Mouse (Mus musculus) R1 (cell line): ENCODE measurements around the gene Csf1.

ENCODE experiments used
- DNase-seq: peaks from one replicate; pipeline ENCODE4 v3.0.0-alpha.2; 2018; ENCODE audit warnings: low read depth, low spot score

Csf1 gene

DNA sequence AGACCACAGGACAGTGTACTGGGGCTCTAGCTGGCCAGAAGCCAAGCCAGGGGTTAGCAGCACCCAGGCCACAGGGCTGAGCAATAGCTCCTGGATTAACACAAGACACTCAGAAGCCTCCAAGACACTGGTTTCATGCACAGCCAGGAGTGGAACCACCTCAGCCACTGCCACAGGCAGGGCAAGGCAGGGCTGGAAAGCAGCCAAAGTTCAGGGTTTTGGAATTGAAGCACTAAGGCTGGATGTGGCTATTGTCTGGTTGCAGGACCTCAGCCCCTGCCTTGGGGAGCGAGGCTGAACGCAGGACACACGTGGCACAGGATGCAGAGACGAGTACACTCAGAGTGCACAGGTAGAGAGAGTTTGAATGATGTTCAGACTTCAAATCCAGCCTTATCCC lies 10.8 kb downstream of the Csf1 start:
- DNase-seq = no peak

DNA sequence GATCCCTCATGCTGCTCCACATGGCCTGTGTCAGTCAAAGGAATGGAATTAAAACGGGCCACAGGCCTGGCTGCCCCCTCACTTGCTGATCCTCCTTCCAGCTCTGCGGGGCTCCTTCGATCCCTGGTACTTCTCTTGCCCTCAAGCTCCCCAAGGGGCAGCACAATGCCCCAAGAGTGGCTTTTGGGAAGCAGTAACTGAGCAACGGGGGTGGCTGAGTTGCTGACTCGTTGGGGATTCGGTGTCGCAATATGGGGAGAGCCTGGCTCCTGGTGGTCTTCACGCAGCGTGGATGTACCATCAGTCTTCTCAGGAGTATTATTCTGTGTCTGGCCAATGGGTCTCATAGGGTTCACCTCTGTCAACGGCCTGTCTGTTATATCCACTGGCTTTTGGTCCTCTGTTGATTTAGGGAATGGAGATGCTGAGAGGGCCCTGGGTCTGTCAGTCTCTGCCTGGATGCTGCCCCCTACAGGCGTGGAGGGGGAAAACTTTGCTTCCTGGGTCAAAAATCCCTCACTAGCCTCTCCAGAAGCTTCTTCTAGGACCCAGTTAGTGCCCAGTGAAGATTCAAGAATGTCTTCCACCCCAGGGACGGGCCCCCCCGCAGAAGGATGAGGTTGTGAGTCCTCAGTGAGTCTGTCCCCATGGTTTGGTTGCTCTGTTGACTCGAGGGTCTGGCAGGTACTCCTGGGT lies 11.9 kb downstream of the Csf1 start:
- peak; percentile 32 for DNase-seq

GRCm38 (mm10) chr3:107746026-107746425 lies 14.2 kb downstream of the Csf1 start:
- DNase-seq = no peak

- no peak for DNase-seq
These were observed 16.6 kb downstream of the Csf1 start for GRCm38 (mm10) chr3:107743650-107744049.

- no peak for DNase-seq
These were observed 17.2 kb downstream of the Csf1 start for GRCm38 (mm10) chr3:107743107-107743506.

- DNase-seq = no peak
These were observed 18.1 kb downstream of the Csf1 start for GRCm38 (mm10) chr3:107742071-107742710.

GRCm38 (mm10) chr3:107741387-107741786 lies 18.9 kb downstream of the Csf1 start:
- DNase-seq = no peak

- peak; percentile 80 for DNase-seq
These were observed 19.6 kb downstream of the Csf1 start for GRCm38 (mm10) chr3:107740578-107741207.

GRCm38 (mm10) chr3:107739966-107740365 lies 20.3 kb downstream of the Csf1 start:
- no peak for DNase-seq

- no peak for DNase-seq
These were observed 20.8 kb downstream of the Csf1 start for GRCm38 (mm10) chr3:107739456-107739855.

DNA sequence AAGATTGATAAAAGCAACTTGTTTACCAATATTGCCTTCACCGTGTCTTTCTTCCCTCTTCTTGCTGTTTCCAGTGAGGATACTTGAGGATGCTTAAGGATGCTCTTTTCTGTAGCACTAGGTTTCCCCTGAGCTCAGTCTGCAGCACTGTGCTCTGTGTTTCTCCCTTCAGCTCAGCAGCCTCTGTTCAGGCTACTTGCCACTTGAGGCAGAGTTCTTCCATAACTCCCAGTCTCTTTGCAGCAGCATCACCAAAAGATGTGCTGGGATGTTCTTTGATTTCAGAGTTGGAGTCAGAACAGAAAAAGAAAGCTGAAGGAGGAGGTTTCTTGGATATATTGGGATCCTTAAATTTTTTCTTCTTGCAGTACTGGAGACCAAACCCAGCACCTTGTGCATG lies 21.6 kb downstream of the Csf1 start:
- DNase-seq = no peak

GRCm38 (mm10) chr3:107737609-107738190 lies 22.6 kb downstream of the Csf1 start:
- no peak for DNase-seq

DNA sequence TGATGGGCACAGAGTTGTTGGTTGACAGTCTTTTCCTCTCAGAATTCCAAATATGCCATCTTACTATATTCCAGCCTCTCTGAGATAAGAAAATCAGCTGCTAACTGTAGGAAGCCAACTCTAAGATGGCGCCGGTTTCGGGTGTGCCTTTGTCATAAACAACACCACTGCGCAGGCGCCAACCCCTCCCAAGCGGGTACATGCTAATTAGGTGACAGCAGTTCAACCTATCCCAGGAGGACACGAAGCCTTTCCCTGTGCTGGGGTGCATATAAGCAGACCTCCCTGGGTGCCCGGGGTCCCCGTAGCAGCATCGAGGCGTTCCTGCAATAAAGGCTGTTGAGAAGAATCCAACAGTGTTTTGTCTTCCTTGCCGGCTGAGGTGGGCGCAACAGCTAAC lies 24.6 kb downstream of the Csf1 start:
- DNase-seq = peak; percentile 62

- no peak for DNase-seq
These were observed 26.9 kb downstream of the Csf1 start for GRCm38 (mm10) chr3:107733329-107733728.

DNA sequence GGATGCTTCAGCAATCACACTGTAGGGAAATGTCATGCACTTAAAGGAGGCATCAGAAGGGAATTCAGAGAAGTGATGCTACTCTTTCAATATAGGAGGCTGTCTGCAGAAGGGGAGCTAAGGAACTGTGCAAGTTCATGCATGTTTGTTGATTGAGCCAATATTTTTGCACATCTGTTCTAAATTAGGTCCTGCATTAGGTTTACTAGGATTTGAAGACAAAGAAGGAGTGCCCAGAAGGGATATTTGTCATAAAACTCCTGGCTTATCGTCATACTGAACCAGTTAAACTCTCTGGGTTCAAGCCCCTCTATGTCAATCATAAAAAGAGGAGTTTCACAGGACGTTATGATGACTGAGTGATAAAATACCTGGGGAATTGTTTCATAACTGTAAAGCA lies 30.0 kb downstream of the Csf1 start:
- no peak for DNase-seq

DNA sequence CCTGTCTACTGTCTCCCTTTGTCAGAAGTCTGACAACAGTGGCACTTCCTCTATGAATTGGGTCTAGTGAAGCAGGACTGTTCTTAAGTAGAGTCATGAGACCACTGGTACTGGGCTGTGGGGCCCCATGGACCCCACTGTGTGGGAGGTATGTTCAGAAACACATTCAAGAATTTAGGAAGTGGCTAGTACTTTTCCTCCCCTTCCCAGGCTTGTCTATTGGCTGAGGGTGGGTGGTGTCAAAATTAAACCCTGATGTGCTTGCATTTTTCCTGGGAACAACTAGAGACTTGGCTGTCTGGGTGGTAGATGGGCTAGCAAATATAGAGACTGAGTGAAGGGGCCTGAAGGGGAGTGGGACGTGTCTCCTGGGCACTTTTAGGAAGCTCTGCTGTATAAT lies 31.8 kb downstream of the Csf1 start:
- no peak for DNase-seq

DNA sequence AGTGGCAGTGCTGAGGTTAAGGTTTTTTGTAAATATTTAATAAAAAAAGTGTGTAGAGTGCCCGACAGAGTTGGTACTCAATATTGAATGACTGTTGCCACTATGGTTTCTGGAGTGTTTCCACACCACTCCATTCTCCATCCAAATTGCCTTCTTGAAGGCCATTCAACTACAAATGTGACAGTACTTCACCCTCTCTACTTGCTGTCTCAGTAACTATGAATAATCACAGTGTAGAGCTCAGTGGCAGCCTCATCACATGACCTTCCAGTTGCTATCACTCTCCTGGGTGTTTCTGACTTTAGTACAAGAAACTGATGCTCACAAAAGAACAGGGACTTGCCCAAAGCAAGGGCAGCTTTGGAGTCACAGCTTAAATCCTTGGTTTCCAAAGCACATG lies 44.3 kb downstream of the Csf1 start:
- no peak for DNase-seq

- DNase-seq = no peak
These were observed 45.9 kb downstream of the Csf1 start for GRCm38 (mm10) chr3:107714276-107714933.

DNA sequence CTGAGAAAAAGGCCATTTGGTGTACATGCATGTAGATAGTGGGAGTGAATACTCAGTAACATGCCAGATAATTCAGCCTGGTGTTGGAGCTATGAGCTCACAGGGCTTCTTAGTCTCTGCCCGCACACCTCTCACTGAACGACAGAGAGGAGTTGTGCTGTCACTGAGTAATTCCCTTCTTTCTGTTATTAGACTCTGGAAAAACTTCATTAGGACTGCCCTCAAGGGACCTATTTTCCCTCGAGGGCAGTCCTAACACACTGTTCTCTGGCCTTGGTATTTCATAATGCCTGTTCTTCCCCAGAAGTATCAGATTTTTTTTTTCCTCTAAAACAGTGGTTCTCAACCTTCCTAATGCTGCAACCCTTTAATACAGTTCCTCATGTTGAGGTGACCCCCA lies 48.2 kb downstream of the Csf1 start:
- no peak for DNase-seq

DNA sequence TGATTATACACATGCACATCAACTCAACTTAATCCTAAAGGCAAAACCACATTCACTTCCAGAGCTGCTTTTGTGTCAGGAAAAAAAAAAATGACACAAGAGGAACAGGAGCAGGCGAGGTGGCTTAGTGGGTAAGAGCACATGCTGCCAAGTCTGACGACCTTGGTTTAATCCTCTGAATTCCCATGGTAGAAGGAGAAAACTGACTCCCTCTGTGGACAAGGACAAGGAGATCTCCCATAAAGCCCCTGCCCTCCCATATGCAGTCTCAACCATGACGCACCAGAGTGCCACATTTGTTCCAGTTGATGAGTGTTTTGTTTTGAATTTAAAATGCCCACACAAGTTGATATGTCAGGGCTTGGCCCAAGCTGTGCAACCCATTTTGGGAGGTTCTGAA lies 51.1 kb downstream of the Csf1 start:
- DNase-seq = no peak

- DNase-seq = no peak
These were observed 53.0 kb downstream of the Csf1 start for GRCm38 (mm10) chr3:107707239-107707638.

- DNase-seq = no peak
These were observed 54.1 kb downstream of the Csf1 start for GRCm38 (mm10) chr3:107706164-107706563.
